Mouse (Mus musculus): ENCODE measurements around the gene Parl. TPM values are rescaled to one million over a fixed set of nuclear protein-coding genes. Genes with fewer than 3 reads are reported as not detected.

Parl gene
- polyA plus RNA-seq, 1 experiment from 2014 or later, result 91.6 TPM

- no peak overlapping the region for H3K4me2 ChIP-seq (ENCODE audit: low read depth, low read length)
- H3K27ac ChIP-seq (ENCODE audit: low read length), result no peak overlapping the region
- H3K9ac ChIP-seq (ENCODE audit: low read depth, low read length), result no peak overlapping the region
- no peaks in the 10 kb centered on the region for H3K27me3 ChIP-seq (replicated peaks; ENCODE audit: control insufficient read depth, insufficient read depth, low read length)
- no peaks in the 10 kb centered on the region for H3K9me3 ChIP-seq (ENCODE audit: control insufficient read depth, low read length)
- no peak overlapping the region for H3K4me3 ChIP-seq (ENCODE audit: low read length)
- no peaks in the 10 kb centered on the region for H3K4me1 ChIP-seq (ENCODE audit: control insufficient read depth, insufficient read depth, low read length)
- no peak for ATAC-seq
- no peaks in the 10 kb centered on the region for H3K36me3 ChIP-seq (ENCODE audit: control insufficient read depth, insufficient read depth, low read length)
Measured at GRCm38 (mm10) chr16:20247103-20247502, 55.1 kb downstream of the Parl start.

DNA sequence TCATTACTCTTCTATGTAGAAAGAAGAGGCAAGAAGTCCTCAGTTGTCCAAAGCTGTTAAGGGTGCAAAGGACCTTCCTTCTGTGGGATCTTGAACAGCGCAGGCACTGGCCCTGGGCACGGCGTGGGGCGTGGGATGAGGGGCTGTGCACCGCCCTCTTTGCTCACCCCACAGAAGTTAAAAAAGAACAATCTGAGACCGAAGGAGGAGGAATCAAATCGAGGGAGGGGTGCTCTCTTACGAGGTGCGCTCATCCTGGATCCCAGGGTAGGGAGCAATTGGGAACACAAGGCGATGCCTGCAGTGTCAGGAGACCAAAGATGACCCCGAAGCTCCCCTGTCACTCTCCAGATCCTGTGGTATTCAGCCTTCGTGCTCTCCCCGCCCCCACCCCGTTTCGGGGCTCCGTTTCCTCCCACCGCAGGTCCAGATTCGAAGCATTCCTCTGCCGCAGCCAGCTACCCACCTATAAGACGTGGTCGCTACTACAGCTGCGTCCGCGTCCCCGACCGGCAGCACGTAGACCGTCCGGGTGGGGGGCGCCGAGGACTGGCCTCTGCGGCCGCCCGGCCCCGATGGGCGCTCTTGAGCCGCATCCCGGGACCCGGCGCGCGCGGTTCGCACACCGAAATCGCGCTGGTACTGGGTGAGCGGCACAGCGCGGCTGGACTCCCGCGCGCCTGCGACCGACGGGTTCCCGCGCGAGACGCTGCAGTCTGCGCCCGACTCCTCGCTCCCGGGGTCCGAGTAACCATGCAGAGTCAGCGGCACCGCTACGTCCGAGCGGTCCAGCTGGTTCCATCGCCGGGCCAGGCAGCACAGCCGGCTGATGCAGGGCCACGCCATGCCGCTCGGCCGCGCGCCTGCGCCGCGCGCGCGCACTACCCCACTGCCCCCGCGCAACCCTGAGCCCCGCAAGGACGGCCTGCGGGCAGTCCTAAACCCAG is 61.4 kb downstream of the Parl start, which contains the start of gene Map6d1:
Map6d1 (minus strand) TSS at position 891 of the 947 bp plus-strand sequence.
- H3K9ac ChIP-seq (ENCODE audit: low read depth, low read length), result peak within 1 kb of the TSS; percentile 69
- peak within 1 kb of the TSS; percentile 98 for H3K4me2 ChIP-seq (ENCODE audit: low read depth, low read length)
- under 1% methylated on average over 90 of the region's 90 CpGs for WGBS
- no peak within 1 kb of the TSS for H3K27ac ChIP-seq (ENCODE audit: low read length)
- H3K27me3 ChIP-seq (replicated peaks; ENCODE audit: control insufficient read depth, insufficient read depth, low read length), result 0 out of 2 replicates have a peak, but pooled peaks cover 3% of the 10 kb centered on the region
- no peaks in the 10 kb centered on the region for H3K36me3 ChIP-seq (ENCODE audit: control insufficient read depth, insufficient read depth, low read length)
- no peaks in the 10 kb centered on the region for H3K4me1 ChIP-seq (ENCODE audit: control insufficient read depth, insufficient read depth, low read length)
- no peaks in the 10 kb centered on the region for H3K9me3 ChIP-seq (ENCODE audit: control insufficient read depth, low read length)
- peak within 1 kb of the TSS; percentile 73 for H3K4me3 ChIP-seq (ENCODE audit: low read length)
- ATAC-seq, result peak; percentile 75

GRCm38 (mm10) chr16:20238646-20239045 is 63.5 kb downstream of the Parl start:
- Histone ChIP-seq H3K27me3 (replicated peaks; ENCODE audit: control insufficient read depth, insufficient read depth, low read length) (0 out of 2 replicates have a peak, but pooled peaks cover 3% of the 10 kb centered on the region), H3K4me3 (ENCODE audit: low read length) (no peak overlapping the region), H3K36me3 (ENCODE audit: control insufficient read depth, insufficient read depth, low read length) (no peaks in the 10 kb centered on the region), H3K27ac (ENCODE audit: low read length) (no peak overlapping the region), H3K9ac (ENCODE audit: low read depth, low read length) (no peak overlapping the region), H3K4me2 (ENCODE audit: low read depth, low read length) (no peak overlapping the region), H3K4me1 (ENCODE audit: control insufficient read depth, insufficient read depth, low read length) (no peaks in the 10 kb centered on the region), H3K9me3 (ENCODE audit: control insufficient read depth, low read length) (no peaks in the 10 kb centered on the region)
- no peak for ATAC-seq
- 74% methylated on average over 4 of the region's 4 CpGs for WGBS

DNA sequence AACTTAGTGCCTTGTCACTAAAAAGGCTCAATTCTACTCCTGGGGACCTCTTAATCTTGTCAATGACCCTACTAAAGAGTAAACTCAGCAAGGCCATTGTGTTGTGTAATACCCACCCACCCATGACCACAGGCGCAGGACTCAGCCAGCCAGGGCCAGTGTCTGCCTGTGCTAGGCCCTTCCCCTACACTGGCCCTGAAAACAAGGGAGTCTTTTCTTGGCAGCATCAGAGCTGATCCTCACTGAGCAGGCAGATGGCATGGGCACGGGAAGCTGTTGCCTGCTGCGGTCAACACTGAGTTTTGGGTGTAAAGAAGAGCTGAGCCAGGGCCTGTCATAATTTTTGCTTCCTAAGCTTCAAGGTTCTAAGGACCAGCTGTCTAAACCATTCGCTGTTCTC is 64.8 kb downstream of the Parl start:
- Histone ChIP-seq H3K36me3 (ENCODE audit: control insufficient read depth, insufficient read depth, low read length) (no peaks in the 10 kb centered on the region), H3K4me3 (ENCODE audit: low read length) (no peak overlapping the region), H3K27ac (ENCODE audit: low read length) (no peak overlapping the region), H3K9ac (ENCODE audit: low read depth, low read length) (no peak overlapping the region), H3K27me3 (replicated peaks; ENCODE audit: control insufficient read depth, insufficient read depth, low read length) (0 out of 2 replicates have a peak, but pooled peaks cover 3% of the 10 kb centered on the region), H3K4me2 (ENCODE audit: low read depth, low read length) (no peak overlapping the region), H3K4me1 (ENCODE audit: control insufficient read depth, insufficient read depth, low read length) (no peaks in the 10 kb centered on the region), H3K9me3 (ENCODE audit: control insufficient read depth, low read length) (no peaks in the 10 kb centered on the region)
- ATAC-seq, result no peak
- 67% methylated on average over 4 of the region's 4 CpGs for WGBS

- Histone ChIP-seq H3K4me3 (ENCODE audit: low read length) (no peak overlapping the region), H3K9me3 (ENCODE audit: control insufficient read depth, low read length) (no peaks in the 10 kb centered on the region), H3K4me1 (ENCODE audit: control insufficient read depth, insufficient read depth, low read length) (no peaks in the 10 kb centered on the region), H3K36me3 (ENCODE audit: control insufficient read depth, insufficient read depth, low read length) (no peaks in the 10 kb centered on the region; the same call in none of the 2 replicates), H3K4me2 (ENCODE audit: low read depth, low read length) (no peak overlapping the region), H3K27me3 (replicated peaks; ENCODE audit: control insufficient read depth, insufficient read depth, low read length) (no peaks in the 10 kb centered on the region), H3K9ac (ENCODE audit: low read depth, low read length) (no peak overlapping the region), H3K27ac (ENCODE audit: low read length) (no peak overlapping the region)
- 64% methylated on average over 4 of the region's 4 CpGs for WGBS
- no peak for ATAC-seq
Measured at GRCm38 (mm10) chr16:20234406-20234805, 67.8 kb downstream of the Parl start.

Other genes starting within 250 kb of the Parl start
- 15.3 and 16.4 TPM in 2 replicates for gene Klhl24, start 204.8 kb downstream of the Parl start, polyA plus RNA-seq (2015; fragmentation: Nextera tagmentation; extraction: Ambion mirVana)
- 15.2 and 15.5 TPM in 2 replicates for gene Yeats2, start 161.3 kb downstream of the Parl start, polyA plus RNA-seq (2015; fragmentation: Nextera tagmentation; extraction: Ambion mirVana)
- 0.31 and 0.38 TPM in 2 replicates for gene Map6d1, start 61.0 kb downstream of the Parl start, polyA plus RNA-seq (2015; fragmentation: Nextera tagmentation; extraction: Ambion mirVana)
- gene Cyp2ab1, start 23.0 kb upstream of the Parl start, polyA plus RNA-seq (2015; fragmentation: Nextera tagmentation; extraction: Ambion mirVana), result not detected in 2 replicates
- gene Abcc5, start 124.0 kb upstream of the Parl start, polyA plus RNA-seq (2015; fragmentation: Nextera tagmentation; extraction: Ambion mirVana), result 28.0 and 31.0 TPM in 2 replicates
- gene Eif2b5, start 196.4 kb upstream of the Parl start, polyA plus RNA-seq (2015; fragmentation: Nextera tagmentation; extraction: Ambion mirVana), result 90.0 and 93.7 TPM in 2 replicates
- gene Dvl3, start 214.6 kb upstream of the Parl start, polyA plus RNA-seq (2015; fragmentation: Nextera tagmentation; extraction: Ambion mirVana), result 15.7 and 18.5 TPM in 2 replicates
- gene Ap2m1, start 233.1 kb upstream of the Parl start, polyA plus RNA-seq (2015; fragmentation: Nextera tagmentation; extraction: Ambion mirVana), result 679 and 681 TPM in 2 replicates
- 64.8 and 67.7 TPM in 2 replicates for gene Abcf3, start 246.2 kb upstream of the Parl start, polyA plus RNA-seq (2015; fragmentation: Nextera tagmentation; extraction: Ambion mirVana)

All from intestine, embryonic 16.5 days (tissue).